Mouse (Mus musculus) midbrain, postnatal 0 days (tissue): ENCODE measurements around the gene Uts2b. TPM values are rescaled to one million over a fixed set of nuclear protein-coding genes. Genes with fewer than 3 reads are reported as not detected.
"Not testable (repeated sequence)": the region's sequence is repeated elsewhere in the genome, so short reads cannot be mapped to it uniquely, and the experiment has no call there.

Experiments used
- ATAC-seq: fragments of 200-750 bp; cut with Nextera tagmentation; 2 replicates; pipeline ENCODE4 v1.8.0; 2017; ENCODE audit warnings: moderate number of reproducible peaks, mild to moderate bottlenecking, moderate TSS enrichment, moderate library complexity; ENCODE audit not compliant: low FRiP score
- DNase-seq: peaks from one replicate; pipeline ENCODE4 v3.0.0-alpha.2; 2015; ENCODE audit warnings: low spot score
- H3K27ac ChIP-seq: fragments of 300-500 bp; sonication (generic); 2 replicates; pipeline ENCODE4 v1.5.1; 2014; ENCODE audit warnings: low read depth, mild to moderate bottlenecking, low read length, mixed read lengths
- H3K27me3 ChIP-seq: fragments of 300-500 bp; sonication (generic); 2 replicates; pipeline ENCODE4 v1.6.1; 2014; ENCODE audit warnings: low read length, control low read depth, mixed read lengths; ENCODE audit not compliant: insufficient read depth
- H3K36me3 ChIP-seq: fragments of 300-500 bp; sonication (generic); 2 replicates; pipeline ENCODE4 v1.6.1; 2014; ENCODE audit warnings: low read length, control low read depth, mixed read lengths; ENCODE audit not compliant: insufficient read depth
- H3K4me1 ChIP-seq: fragments of 300-500 bp; sonication (generic); 2 replicates; pipeline ENCODE4 v1.6.1; 2014; ENCODE audit warnings: mild to moderate bottlenecking, control low read depth, antibody characterized with exemption, low read length, mixed read lengths; ENCODE audit not compliant: insufficient read depth
- H3K4me2 ChIP-seq: fragments of 300-500 bp; sonication (generic); 2 replicates; pipeline ENCODE4 v1.6.1; 2014; ENCODE audit warnings: low read depth, mild to moderate bottlenecking, low read length, mixed read lengths; ENCODE audit not compliant: poor library complexity, severe bottlenecking
- H3K4me3 ChIP-seq: fragments of 300-500 bp; sonication (generic); 2 replicates; pipeline ENCODE4 v1.5.1; 2014; ENCODE audit warnings: low read depth, mild to moderate bottlenecking, low read length, moderate library complexity
- H3K9ac ChIP-seq: fragments of 300-500 bp; sonication (generic); replicated peaks from 2 replicates; pipeline ENCODE4 v1.6.1; 2014; ENCODE audit warnings: mild to moderate bottlenecking, low read length, moderate library complexity, mixed read lengths; ENCODE audit not compliant: poor library complexity, severe bottlenecking
- H3K9me3 ChIP-seq: fragments of 300-500 bp; sonication (generic); 2 replicates; pipeline ENCODE4 v1.6.1; 2016; ENCODE audit warnings: low read length, control low read depth
- CTCF ChIP-seq: IDR thresholded peaks from 2 replicates; pipeline ENCODE4 v1.5.1; 2016; ENCODE audit warnings: antibody characterized with exemption, mild to moderate bottlenecking
- WGBS: fragments of 180-500 bp; shearing (Covaris S2); extraction: QIAGEN DNeasy Blood & Tissue Kit; methylation state at CpG from one replicate; pipeline ENCODE4 v1.1.7; 2014; 5-methylcytosine and 5-hydroxymethylcytosine counted together
- polyA plus RNA-seq: library from polyadenylated mRNA; unstranded; fragments of >200 nt; fragmentation: Nextera tagmentation; extraction: Ambion mirVana; gene quantifications from 2 replicates; pipeline ENCODE4 v1.2.1, GENCODE M21; 2015
- total RNA-seq: library from RNA; depleted of rRNA; stranded (reverse); fragments of >200 nt; gene quantifications from 2 replicates; pipeline ENCODE4 v1.2.3, GENCODE M21; 2014; rRNA removed

The Uts2b gene
- total and polyA plus RNA-seq, 2 experiments from 2014 or later, result 1.5 TPM; not detected in 1

- Histone ChIP-seq H3K9ac (no peak overlapping the region), H3K4me3 (no peak overlapping the region), H3K4me2 (no peak overlapping the region), H3K36me3 (no peaks in the 10 kb centered on the region), H3K9me3 (no peaks in the 10 kb centered on the region), H3K4me1 (no peaks in the 10 kb centered on the region), H3K27me3 (no peaks in the 10 kb centered on the region), H3K27ac (no peak overlapping the region)
- no peak for DNase-seq
- ATAC-seq, result no peak
- TF ChIP-seq CTCF, result no peak
- WGBS, result 94% methylated on average over 2 of the region's 2 CpGs
Measured at GRCm38 (mm10) chr16:27326463-27326862, 43.6 kb downstream of the Uts2b start.

- H3K4me2 ChIP-seq, result no peak overlapping the region
- ATAC-seq, result no peak
Measured at GRCm38 (mm10) chr16:27322047-27322446, 48.0 kb downstream of the Uts2b start.

GRCm38 (mm10) chr16:27319099-27319498 is 50.9 kb downstream of the Uts2b start:
- DNase-seq, result no peak
- Histone ChIP-seq H3K27me3 (no peaks in the 10 kb centered on the region), H3K4me3 (no peak overlapping the region), H3K9me3 (no peaks in the 10 kb centered on the region), H3K36me3 (no peaks in the 10 kb centered on the region), H3K4me2 (no peak overlapping the region), H3K4me1 (no peaks in the 10 kb centered on the region), H3K27ac (no peak overlapping the region), H3K9ac (no peak overlapping the region)
- no peak for TF ChIP-seq CTCF
- ATAC-seq, result no peak
- 92% methylated on average over 1 of the region's 1 CpGs for WGBS

More at GRCm38 (mm10) chr16:27322047-27322446, 48.0 kb downstream of the Uts2b start:
- Histone ChIP-seq H3K27ac (no peak overlapping the region), H3K9me3 (no peaks in the 10 kb centered on the region), H3K36me3 (no peaks in the 10 kb centered on the region), H3K27me3 (no peaks in the 10 kb centered on the region), H3K4me1 (no peaks in the 10 kb centered on the region), H3K9ac (no peak overlapping the region), H3K4me3 (no peak overlapping the region)
- TF ChIP-seq CTCF, result no peak
- no peak for DNase-seq

- H3K9ac ChIP-seq, H3K4me1 ChIP-seq, H3K27ac ChIP-seq, H3K4me2 ChIP-seq, H3K27me3 ChIP-seq, H3K4me3 ChIP-seq, H3K36me3 ChIP-seq, H3K9me3 ChIP-seq, DNase-seq, ATAC-seq: not testable (repeated sequence)
- WGBS, result 67% methylated on average over 4 of the region's 4 CpGs
Measured at GRCm38 (mm10) chr16:27307189-27307588, 62.9 kb downstream of the Uts2b start, which contains the start of gene Ostn. TSS of gene Ostn (plus strand) at chr16:27307489.

Other genes with a start within 250 kb of the Uts2b start
- gene Ostn, start 62.8 kb downstream of the Uts2b start, total RNA-seq, result not detected in 2 replicates
- gene Ostn, start 62.8 kb downstream of the Uts2b start, polyA plus RNA-seq, result not detected in 2 replicates
- gene Ccdc50, start 18.6 kb upstream of the Uts2b start, total RNA-seq, result 59.7 and 85.4 TPM in 2 replicates
- gene Ccdc50, start 18.6 kb upstream of the Uts2b start, polyA plus RNA-seq, result 27.0 and 29.4 TPM in 2 replicates